Mouse (Mus musculus): Measurements from ENCODE around the gene Mylk. TPM values are rescaled to one million over a fixed set of nuclear protein-coding genes. Genes with fewer than 3 reads are reported as not detected.
"Not testable (repeated sequence)": the region's sequence is repeated elsewhere in the genome, so short reads cannot be mapped to it uniquely, and the experiment has no call there.

The Mylk gene
- 10 to 100 TPM; 37.8 to 45.8 TPM for total RNA-seq (2021)
- long read RNA-seq, experiment 1, partial matches to known transcripts = 11 of 26 reads
- long read RNA-seq, experiment 1, other reads (novel, unspliced or antisense) = 14 of 26 reads
- long read RNA-seq, experiment 2, partial matches to known transcripts = 3 of 7 reads
- long read RNA-seq, experiment 2, other reads (novel, unspliced or antisense) = 4 of 7 reads

- peak; percentile 95 to 96 for DNase-seq
Measured at GRCm38 (mm10) chr16:34745065-34745585, at the start of gene Mylk. TSS of gene Mylk (plus strand) at chr16:34745210.

DNA sequence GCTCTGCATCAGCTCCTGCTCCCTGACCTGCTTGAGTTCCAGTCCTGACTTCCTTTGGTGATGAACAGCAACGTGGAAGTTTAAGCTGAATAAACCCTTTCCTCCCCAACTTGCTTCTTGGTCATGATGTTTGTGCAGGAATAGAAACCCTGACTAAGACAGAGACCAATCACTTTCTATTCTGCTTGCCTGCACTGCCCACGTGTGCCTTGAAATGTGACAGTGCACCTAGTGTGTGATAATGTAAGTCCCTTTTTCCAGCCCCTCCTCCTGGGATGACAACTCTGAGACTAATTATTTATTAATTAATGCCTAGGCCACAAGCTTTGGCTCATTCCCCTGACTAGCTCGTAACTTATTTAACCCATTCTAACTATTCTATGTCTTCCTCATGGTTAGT lies 46.3 kb upstream of the Mylk start:
- not testable (repeated sequence) for DNase-seq

GRCm38 (mm10) chr16:34700165-34700827 lies 44.7 kb upstream of the Mylk start:
- DNase-seq = peak; percentile 69 to 82

DNA sequence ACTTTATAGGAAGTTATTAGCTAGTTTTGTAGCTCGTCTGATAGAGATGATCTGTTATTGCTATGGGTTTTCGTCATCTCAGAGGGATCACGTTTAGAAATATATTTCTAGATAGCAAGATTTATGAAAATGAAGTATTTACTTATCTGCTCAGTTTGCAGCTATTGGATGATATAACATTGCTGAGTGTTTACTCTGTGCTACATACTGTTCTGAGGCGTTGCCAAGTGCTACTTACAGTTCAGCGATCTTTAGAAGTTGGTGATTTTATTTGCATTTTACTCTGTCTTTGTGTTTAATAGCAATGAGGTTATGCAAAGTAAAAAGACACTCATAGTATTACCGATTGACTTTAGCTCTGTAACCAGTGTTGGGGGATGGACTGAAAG lies 44.2 kb upstream of the Mylk start:
- DNase-seq = no peak

DNA sequence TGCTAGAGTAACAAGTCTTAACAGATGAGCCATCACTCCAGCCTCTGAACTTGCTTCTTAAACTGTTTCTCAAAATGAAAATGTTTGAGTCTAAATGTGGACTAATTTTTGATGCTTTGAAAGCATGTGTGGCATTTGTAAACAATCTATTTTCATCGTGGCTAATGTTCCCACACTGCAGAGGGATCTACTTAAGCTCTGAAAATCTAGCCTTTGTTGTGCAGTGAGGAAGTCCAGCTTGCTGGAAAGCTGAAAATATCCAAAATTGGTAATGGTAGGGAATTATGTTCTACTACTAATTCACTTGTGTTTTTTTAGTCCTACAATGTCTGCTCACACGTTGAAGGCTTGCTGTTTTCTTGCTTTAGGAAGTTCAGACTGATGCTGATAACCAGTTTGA lies 39.0 kb upstream of the Mylk start:
- DNase-seq = no peak

- DNase-seq = no peak
Measured at GRCm38 (mm10) chr16:34706487-34706946, 38.5 kb upstream of the Mylk start.

GRCm38 (mm10) chr16:34711481-34711880 lies 33.5 kb upstream of the Mylk start:
- DNase-seq = peak in 1 of 2 experiments; percentile 13

- no peak for DNase-seq
Measured at GRCm38 (mm10) chr16:34725156-34725555, 19.9 kb upstream of the Mylk start.

DNA sequence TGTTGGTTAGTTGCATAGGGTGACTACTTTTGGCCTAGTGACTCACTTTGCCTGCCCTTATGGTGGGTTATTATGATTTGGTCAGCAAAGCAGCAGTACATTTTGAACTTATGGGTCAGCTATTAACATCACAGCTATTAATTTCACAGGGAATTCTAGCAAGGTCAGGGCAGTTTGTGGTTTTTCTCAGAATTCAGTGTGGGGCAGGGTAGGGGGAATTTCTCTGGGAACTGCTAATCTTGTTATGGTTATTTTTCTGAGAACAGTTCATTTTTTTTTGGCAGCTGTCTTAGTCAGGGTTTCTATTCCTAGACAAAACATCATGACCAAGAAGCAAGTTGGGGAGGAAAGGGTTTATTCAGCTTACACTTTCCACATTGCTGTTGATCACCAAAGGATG lies 16.4 kb upstream of the Mylk start:
- DNase-seq = not testable (repeated sequence)

DNA sequence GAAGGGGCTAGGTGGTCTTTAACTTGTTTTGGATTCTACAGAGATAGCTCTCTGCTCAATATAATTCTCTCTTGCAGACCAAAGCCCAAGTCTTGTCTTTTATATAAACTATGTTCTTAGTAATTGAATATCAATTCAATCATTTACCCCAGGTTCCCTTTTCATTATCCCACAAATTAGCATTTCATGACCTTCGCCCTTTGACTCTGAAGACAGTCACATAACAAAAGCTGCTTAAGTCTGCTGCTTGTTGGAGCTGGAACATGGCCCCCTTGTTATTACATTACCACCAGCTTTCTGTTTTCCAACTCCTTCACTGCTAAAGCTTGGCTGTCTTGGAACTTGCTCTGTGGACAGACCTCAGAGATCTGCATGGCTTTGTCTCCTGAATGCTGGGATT lies 15.6 kb upstream of the Mylk start:
- DNase-seq = no peak

DNA sequence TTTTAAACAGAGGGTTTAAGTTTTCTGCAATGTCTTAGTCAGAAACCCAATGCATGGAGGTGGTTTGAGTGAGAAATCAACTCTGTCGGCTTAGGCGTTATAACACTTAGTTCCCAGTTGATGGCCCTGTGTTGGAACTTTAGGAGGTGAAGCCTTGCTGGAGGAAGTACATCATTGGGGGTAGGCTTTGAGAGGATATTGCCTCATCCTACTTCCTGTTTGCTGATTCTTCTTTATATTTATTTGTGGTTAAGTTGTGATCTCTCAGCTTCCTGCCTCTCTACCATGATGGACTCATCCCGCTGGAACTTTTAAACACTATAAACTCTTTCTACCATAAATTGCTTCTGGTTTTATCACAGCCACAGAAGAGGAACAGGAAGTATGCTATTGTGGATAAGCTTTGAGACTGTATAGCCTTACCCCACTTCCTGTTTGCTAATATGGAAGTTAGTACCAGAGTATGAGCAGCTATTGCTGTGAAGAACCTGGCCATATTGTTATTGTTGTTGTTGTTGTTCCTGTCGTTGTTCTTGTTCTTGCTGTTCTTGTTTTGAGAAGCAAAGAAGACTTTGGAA lies 6.3 kb upstream of the Mylk start:
- no peak for DNase-seq

DNA sequence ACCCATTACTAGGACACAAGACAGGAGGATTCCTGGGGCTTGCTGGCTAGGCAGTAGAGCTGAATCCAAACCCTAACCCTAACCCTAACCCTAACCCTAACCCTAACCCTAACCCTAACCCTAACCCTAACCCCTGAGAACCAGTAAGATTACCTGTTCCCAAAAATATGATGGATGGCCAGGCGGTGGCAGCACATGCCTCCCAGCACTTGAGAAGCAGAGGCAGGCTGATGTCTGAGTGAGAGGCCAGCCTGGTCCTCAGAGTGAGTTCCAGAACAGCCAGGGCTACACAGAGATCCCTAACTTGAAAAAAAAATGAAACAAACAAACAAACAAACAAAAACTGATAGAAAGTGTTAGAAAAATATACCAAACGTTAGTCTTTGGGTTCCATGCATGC lies 2.1 kb upstream of the Mylk start:
- peak in 1 of 2 experiments; percentile 9 for DNase-seq

GRCm38 (mm10) chr16:34748081-34748720 lies 3.2 kb downstream of the Mylk start:
- DNase-seq = no peak

- no peak for DNase-seq
Measured at GRCm38 (mm10) chr16:34749536-34749935, 4.5 kb downstream of the Mylk start.

DNA sequence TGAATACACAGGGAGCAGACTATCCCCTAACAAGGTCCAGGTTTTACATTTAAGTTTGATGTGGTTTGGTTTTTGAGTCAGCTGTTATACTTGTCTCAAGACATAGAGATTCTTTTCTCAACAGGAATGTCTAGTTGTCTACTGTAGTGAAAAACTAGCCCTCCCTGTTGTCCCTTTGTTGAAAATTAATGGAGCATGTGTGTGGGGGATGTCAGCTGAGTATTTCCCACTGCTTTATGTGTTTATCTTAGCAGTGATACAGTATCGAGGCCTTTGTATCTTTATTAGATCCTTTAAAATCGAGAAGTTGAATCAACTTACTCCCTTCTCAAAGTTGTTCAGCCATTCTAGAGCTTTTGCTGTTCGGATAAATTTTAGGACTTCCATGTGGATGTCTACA lies 7.0 kb downstream of the Mylk start:
- no peak for DNase-seq

DNA sequence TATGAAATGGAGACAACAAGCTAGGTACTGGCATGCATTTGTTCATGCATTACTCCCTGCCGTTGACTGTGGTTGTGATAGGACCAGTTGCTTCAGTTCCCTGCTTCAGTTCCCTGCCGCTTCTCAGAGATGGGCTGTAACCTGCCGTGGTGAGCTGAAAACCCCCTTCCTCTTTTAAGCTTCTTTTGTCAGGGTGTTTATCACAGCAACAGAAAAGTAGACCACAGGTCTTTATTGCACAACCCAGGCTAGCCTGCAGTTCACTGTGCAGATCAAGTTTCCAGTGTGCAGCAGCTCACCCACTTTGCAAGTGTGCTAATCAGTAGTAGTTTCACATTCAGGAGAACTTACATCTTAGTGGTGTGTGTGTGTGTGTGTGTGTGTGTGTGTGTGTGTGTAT lies 8.0 kb downstream of the Mylk start:
- DNase-seq = no peak

- DNase-seq = no peak
Measured at GRCm38 (mm10) chr16:34756991-34757390, 12.0 kb downstream of the Mylk start.

DNA sequence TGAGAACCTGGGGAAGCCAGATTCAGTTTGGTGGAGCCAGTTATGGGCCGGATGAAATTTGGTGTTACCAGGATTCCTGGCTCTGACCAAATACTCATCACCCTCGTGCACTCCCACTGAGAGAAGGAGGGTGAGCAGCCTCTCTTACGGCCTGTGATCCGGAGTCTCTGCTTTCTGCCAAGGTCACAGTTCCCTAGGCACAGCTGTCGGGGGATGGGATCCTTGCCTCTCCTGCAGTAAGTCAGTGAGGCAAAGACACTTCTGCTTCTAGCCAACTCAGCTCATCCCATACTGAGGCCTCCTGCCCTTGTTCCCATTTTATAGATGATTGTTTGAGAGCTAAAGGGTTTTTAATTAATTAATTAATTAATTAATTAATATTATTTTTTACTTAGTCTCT lies 13.2 kb downstream of the Mylk start:
- DNase-seq = no peak

GRCm38 (mm10) chr16:34763959-34764591 lies 19.1 kb downstream of the Mylk start:
- DNase-seq = no peak

- DNase-seq = no peak
Measured at GRCm38 (mm10) chr16:34765666-34766065, 20.7 kb downstream of the Mylk start.

GRCm38 (mm10) chr16:34766193-34766592 lies 21.2 kb downstream of the Mylk start:
- DNase-seq = no peak

GRCm38 (mm10) chr16:34767443-34767842 lies 22.4 kb downstream of the Mylk start:
- no peak for DNase-seq
